Mouse (Mus musculus): ENCODE data around the gene Vmn1r229.

Vmn1r229 gene

DNA sequence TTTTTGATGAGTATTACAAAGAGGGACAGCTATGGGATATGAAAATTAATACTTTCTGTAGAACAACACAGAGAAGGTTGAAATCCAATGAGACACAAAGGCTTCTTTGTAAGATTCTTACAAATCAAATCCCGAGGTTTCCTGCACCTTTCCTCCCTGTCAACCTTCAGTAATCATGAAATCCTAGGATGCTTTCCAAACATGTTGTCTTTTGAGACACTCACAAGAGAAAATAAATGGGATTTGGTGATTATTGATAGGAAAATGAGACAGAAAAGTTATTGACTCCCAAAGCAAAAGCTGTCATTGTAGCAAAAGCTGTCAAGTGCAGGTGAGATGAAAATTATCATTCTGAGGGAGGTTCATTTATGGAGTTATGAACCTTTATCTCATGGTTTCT, at the start of gene Vmn1r229:
Gene Vmn1r229, plus strand, starts transcription at position 301 of the 400 bp plus-strand sequence.
- DNase-seq (ENCODE audit: low spot score), result no peak

- no peak for DNase-seq (ENCODE audit: low spot score)
Observed at GRCm38 (mm10) chr17:20786057-20786456, 25.3 kb upstream of the Vmn1r229 start, which contains the start of gene Vmn1r228. Gene Vmn1r228, minus strand, starts transcription at chr17:20786157.

- DNase-seq (ENCODE audit: low spot score), result no peak
Observed at GRCm38 (mm10) chr17:20840144-20840543, 28.8 kb downstream of the Vmn1r229 start, which contains the start of gene Vmn1r230. Gene Vmn1r230, plus strand, starts transcription at chr17:20840444.

Data from ovary, adult 18-20 months (tissue).